Mouse (Mus musculus) neural tube, embryonic 14.5 days (tissue): ENCODE measurements at regions not wholly inside any gene's neighbourhood (a gene's known extent, or its start where the extent isn't known, plus 50 kb on each side); places are given as distances from the start of the nearest gene placed in this dataset.
A peak's percentile ranks its signal among the peaks of the same experiment; 100 is the strongest.

Experiments used
- ATAC-seq: fragments of 200-750 bp; cut with Nextera tagmentation; 2 replicates; pipeline ENCODE4 v1.8.0; 2017; ENCODE audit warnings: low read depth, mild to moderate bottlenecking, moderate TSS enrichment, moderate library complexity
- H3K27ac ChIP-seq: fragments of 300-500 bp; sonication (generic); 2 replicates; pipeline ENCODE4 v1.5.1; 2014; ENCODE audit warnings: low read depth, mild to moderate bottlenecking, control low read depth, low read length, moderate library complexity, mixed read lengths
- H3K27me3 ChIP-seq: fragments of 300-500 bp; sonication (generic); 2 replicates; pipeline ENCODE4 v1.6.1; 2014; ENCODE audit warnings: low read length; ENCODE audit not compliant: control insufficient read depth, insufficient read depth
- H3K36me3 ChIP-seq: fragments of 300-500 bp; sonication (generic); 2 replicates; pipeline ENCODE4 v1.6.1; 2014; ENCODE audit warnings: low read length, mixed read lengths; ENCODE audit not compliant: control insufficient read depth, insufficient read depth
- H3K4me1 ChIP-seq: fragments of 300-500 bp; sonication (generic); 2 replicates; pipeline ENCODE4 v1.6.1; 2014; ENCODE audit warnings: low read length; ENCODE audit not compliant: control insufficient read depth, insufficient read depth
- H3K4me2 ChIP-seq: fragments of 300-500 bp; sonication (generic); 2 replicates; pipeline ENCODE4 v1.6.1; 2014; ENCODE audit warnings: mild to moderate bottlenecking, low read depth, low read length, control low read depth
- H3K4me3 ChIP-seq: fragments of 300-500 bp; sonication (generic); 2 replicates; pipeline ENCODE4 v1.5.1; 2014; ENCODE audit warnings: low read depth, low read length, control low read depth, mixed read lengths
- H3K9ac ChIP-seq: fragments of 300-500 bp; sonication (generic); replicated peaks from 2 replicates; pipeline ENCODE4 v1.6.1; 2014; ENCODE audit warnings: low read depth, mild to moderate bottlenecking, control low read depth, low read length, mixed read lengths
- H3K9me3 ChIP-seq: fragments of 300-500 bp; sonication (generic); 2 replicates; pipeline ENCODE4 v1.6.1; 2016; ENCODE audit warnings: low read length; ENCODE audit not compliant: control insufficient read depth
- WGBS: fragments of 180-500 bp; shearing (Covaris S2); extraction: QIAGEN DNeasy Blood & Tissue Kit; methylation state at CpG from one replicate; pipeline ENCODE4 v1.1.7; 2014; 5-methylcytosine and 5-hydroxymethylcytosine counted together

DNA sequence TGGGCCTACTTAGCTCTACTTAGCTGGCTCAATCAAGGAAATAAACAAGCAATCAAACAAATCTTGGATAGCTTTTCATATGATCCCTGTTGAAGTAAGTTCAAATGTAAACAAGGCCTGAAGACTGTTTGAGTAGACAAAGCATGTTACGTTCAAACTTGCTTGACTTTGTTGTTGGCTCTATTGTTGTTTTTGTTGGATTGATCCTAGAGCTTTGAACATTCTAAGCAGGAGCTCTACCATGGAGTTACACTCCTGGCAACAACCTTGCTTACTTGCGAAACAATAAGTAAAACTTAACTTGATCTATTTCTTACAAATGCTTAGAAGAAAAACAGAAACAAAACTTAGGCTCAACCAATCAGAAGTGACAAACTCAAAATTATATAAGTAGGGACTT, 247.7 kb upstream of the Adamts9 start:
- Histone ChIP-seq H3K27me3 (no peaks in the 10 kb centered on the region), H3K9me3 (no peaks in the 10 kb centered on the region), H3K4me3 (no peak overlapping the region), H3K36me3 (no peaks in the 10 kb centered on the region), H3K4me2 (no peak overlapping the region), H3K9ac (no peak overlapping the region), H3K27ac (no peak overlapping the region), H3K4me1 (no peaks in the 10 kb centered on the region)
- ATAC-seq = no peak
- WGBS = 90% methylated on average over 2 of the region's 2 CpGs

DNA sequence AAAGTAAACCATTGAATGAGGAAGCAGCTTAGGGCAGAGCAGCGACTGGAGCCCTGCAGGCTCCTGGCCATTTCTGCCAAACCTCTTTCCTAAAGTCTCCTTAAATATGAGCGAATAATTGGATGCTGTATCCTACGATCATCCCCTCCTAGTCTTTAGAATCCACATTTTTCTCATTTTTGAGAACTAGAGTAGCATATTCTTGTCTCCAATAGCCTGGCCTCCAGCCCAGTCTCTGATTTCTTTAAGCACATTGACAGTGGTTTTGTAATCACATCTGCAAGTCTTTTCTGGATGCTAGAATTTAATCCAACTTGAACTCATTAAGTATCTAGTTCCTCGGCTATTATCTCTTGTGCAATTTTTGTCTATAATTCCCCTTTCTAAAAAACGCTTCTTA, 225.2 kb upstream of the Adamts9 start:
- Histone ChIP-seq H3K9me3 (no peaks in the 10 kb centered on the region), H3K27ac (no peak overlapping the region), H3K4me3 (no peak overlapping the region), H3K4me2 (no peak overlapping the region), H3K27me3 (no peaks in the 10 kb centered on the region), H3K36me3 (no peaks in the 10 kb centered on the region), H3K9ac (no peak overlapping the region), H3K4me1 (no peaks in the 10 kb centered on the region)
- WGBS = 84% methylated on average over 5 of the region's 5 CpGs
- no peak for ATAC-seq

DNA sequence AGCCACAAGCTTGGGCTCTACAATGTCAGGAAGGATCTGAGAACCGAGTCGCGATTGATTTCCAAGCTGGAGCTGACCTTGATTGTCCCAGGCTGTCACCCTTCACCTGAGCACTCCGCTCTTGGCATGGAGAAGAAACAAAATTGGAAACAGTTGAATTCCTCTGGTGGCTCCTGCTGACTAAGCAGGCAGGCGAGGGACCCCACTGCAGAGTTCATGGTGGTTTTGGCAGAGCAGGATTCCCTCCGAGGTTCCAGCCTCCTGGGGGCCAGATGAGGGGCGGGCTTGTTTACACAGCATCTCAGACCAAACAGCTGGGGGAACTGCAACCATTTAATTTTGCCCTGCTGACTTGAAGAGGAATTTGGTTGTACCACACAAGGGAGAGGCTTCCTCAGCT, 224.0 kb upstream of the Adamts9 start:
- no peaks in the 10 kb centered on the region for H3K4me1 ChIP-seq
- no peaks in the 10 kb centered on the region for H3K27me3 ChIP-seq
- 40% methylated on average over 7 of the region's 7 CpGs for WGBS
- no peak overlapping the region for H3K4me2 ChIP-seq
- no peak overlapping the region for H3K27ac ChIP-seq
- no peak overlapping the region for H3K4me3 ChIP-seq
- no peaks in the 10 kb centered on the region for H3K9me3 ChIP-seq
- H3K36me3 ChIP-seq = no peaks in the 10 kb centered on the region
- no peak for ATAC-seq
- no peak overlapping the region for H3K9ac ChIP-seq

DNA sequence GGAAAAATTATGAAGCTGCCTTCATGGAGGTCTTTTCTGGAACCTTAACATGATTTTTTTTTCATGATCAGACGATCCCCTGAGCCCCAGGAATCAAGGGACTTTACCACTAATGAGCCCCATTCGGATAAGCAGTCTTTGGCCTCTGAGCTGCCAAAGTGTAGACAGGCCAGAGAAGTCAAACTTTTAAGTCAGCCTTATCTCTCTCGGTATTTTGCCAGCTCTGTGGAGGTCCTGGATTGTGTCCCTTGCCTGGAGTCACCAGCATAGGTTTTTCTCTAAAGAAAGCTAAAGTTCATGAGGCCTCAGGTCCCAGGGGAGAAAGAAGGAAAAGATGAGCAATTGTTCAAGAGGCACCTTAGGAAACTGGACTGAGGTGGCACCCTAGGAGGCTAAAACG, 222.7 kb upstream of the Adamts9 start:
- Histone ChIP-seq H3K4me3 (no peak overlapping the region), H3K27ac (no peak overlapping the region), H3K4me1 (no peaks in the 10 kb centered on the region), H3K9ac (no peak overlapping the region), H3K4me2 (no peak overlapping the region), H3K27me3 (no peaks in the 10 kb centered on the region), H3K9me3 (no peaks in the 10 kb centered on the region), H3K36me3 (no peaks in the 10 kb centered on the region)
- 75% methylated on average over 4 of the region's 4 CpGs for WGBS
- ATAC-seq = no peak

DNA sequence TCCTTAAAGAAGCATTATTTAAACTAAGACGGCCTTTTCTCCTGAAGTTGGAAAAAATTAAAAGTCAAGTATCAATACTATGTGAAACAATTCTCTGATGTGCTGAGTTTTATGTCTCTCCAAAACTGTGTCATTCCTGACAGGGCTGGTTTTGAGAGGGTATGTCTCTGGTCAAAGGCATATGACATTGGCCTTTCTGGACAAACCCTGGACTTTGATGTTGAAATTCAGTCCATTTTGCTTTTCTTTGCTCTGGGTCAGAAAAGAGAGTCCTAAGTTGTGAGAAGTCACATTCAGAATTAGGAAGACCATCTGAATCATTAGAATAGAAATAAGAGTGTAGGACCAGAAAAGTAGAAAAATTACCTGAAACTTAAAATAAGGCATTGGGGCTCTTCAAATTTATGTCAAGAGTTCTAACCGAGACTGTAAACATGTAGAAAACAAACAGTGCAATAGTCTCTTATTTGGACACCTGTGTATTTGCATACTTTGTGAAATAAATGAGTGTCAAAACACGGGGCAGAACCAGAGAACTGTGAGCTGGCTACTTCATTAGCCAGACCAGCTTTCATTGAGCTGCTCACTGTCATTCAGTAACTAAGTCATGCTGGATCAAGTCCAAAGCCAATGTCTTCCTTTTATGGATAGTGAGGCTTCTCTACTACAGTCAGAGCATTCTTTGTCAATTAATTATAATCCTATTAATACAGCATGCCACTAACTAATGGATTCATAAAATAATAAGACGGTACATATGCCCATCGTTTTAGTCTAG, 209.3 kb upstream of the Adamts9 start:
- no peak overlapping the region for H3K4me3 ChIP-seq
- ATAC-seq = no peak
- no peak overlapping the region for H3K9ac ChIP-seq
- no peaks in the 10 kb centered on the region for H3K4me1 ChIP-seq
- no peak overlapping the region for H3K4me2 ChIP-seq
- no peaks in the 10 kb centered on the region for H3K9me3 ChIP-seq
- no peaks in the 10 kb centered on the region for H3K27me3 ChIP-seq
- WGBS = 79% methylated on average over 5 of the region's 5 CpGs
- H3K36me3 ChIP-seq = no peaks in the 10 kb centered on the region
- no peak overlapping the region for H3K27ac ChIP-seq

DNA sequence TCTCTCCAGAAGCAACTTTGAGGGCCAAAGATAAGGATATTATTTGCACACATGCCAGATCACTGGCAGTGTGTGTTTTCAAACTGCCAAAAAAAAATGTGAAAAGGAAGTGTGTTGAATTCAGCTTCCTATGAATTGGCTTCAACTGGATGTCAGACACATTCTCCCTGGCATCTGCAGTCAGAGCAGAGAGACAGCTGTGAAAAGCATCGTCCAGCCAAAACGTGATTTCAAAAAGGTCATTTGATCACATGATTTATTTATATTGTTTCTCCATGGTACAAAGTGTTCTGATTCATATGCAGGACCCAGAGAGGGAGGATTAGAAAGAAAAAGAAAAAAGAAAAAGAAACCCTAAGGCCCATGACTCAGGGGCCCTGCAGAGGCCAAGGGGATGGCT, 207.2 kb upstream of the Adamts9 start:
- Histone ChIP-seq H3K27ac (no peak overlapping the region), H3K9me3 (no peaks in the 10 kb centered on the region), H3K4me2 (no peak overlapping the region), H3K9ac (no peak overlapping the region), H3K36me3 (no peaks in the 10 kb centered on the region), H3K4me1 (no peaks in the 10 kb centered on the region), H3K4me3 (no peak overlapping the region), H3K27me3 (no peaks in the 10 kb centered on the region)
- no peak for ATAC-seq
- WGBS = 34% methylated on average over 2 of the region's 2 CpGs

DNA sequence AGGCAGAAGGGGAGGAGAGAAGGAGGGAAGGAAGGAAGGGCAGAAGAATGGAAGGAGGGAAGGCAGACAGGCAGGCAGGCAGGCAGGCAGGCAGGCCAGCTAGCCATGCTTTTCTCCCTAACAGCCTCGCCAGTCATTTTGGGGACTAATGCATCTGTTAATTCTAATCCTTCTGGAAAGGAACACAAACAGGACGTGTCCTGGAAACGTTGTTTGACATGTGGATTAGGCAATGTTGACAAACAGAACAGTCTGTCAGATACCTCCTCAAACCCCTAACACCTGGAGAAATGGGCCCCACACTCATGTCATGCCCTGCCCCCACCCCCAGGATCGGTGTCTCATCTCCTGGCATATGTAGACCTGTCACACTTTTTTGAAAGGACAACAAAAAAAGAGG, 206.7 kb upstream of the Adamts9 start:
- no peak for ATAC-seq
- Histone ChIP-seq H3K27me3 (no peaks in the 10 kb centered on the region), H3K4me1 (no peaks in the 10 kb centered on the region), H3K4me3 (no peak overlapping the region), H3K9me3 (no peaks in the 10 kb centered on the region), H3K27ac (no peak overlapping the region), H3K36me3 (no peaks in the 10 kb centered on the region), H3K4me2 (no peak overlapping the region), H3K9ac (no peak overlapping the region)
- 55% methylated on average over 4 of the region's 4 CpGs for WGBS

DNA sequence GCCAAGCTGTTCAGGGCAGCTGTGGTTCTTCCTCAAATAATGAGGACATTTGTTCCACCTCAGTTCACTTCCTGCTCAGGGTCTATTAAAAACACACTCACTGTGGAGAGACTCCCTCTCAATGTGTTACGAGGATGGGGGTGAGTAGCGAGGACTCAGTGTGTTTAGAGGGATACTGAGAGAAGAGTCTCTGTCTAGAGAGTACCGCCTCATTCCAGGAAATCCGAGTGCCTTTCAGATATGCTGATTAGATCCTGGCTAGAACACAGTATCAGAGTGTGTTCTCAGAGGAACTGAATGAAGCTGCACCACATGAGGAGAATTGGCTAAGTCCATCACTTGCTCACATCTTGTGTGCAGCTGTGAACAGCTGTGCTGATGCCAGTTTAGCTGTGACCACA, 197.0 kb upstream of the Adamts9 start:
- H3K4me3 ChIP-seq = no peak overlapping the region
- H3K4me2 ChIP-seq = no peak overlapping the region
- no peak overlapping the region for H3K9ac ChIP-seq
- no peaks in the 10 kb centered on the region for H3K27me3 ChIP-seq
- H3K9me3 ChIP-seq = no peaks in the 10 kb centered on the region
- no peaks in the 10 kb centered on the region for H3K4me1 ChIP-seq
- WGBS = 20% methylated on average over 4 of the region's 4 CpGs
- ATAC-seq = peak; percentile 70; the same call in 1 of the 2 replicates
- H3K27ac ChIP-seq = no peak overlapping the region
- H3K36me3 ChIP-seq = no peaks in the 10 kb centered on the region

DNA sequence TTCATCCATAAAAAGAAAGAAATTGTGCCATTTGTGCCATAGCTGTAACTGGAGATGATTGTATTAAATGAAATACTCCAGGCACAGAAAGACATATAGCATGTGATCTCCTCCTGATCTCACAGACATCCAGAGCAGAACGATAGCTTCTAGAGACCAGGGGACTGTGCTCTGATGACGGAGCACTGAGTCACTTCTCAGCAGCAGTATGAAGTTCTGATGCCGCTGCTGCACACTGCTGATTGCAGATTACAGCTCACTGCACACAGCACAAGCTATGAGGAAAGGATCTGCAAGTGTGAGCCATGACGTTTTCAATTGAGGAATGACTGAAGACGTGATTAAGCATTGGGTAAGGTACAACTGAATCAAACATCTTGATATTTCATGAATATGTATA, 190.6 kb upstream of the Adamts9 start:
- Histone ChIP-seq H3K4me3 (no peak overlapping the region), H3K36me3 (no peaks in the 10 kb centered on the region), H3K4me2 (no peak overlapping the region), H3K9me3 (no peaks in the 10 kb centered on the region), H3K27me3 (no peaks in the 10 kb centered on the region), H3K9ac (no peak overlapping the region), H3K4me1 (no peaks in the 10 kb centered on the region), H3K27ac (no peak overlapping the region)
- ATAC-seq = no peak
- 83% methylated on average over 5 of the region's 5 CpGs for WGBS
